8 mouse cellular contexts compared by ENCODE assay signal in the genomic region with DNA sequence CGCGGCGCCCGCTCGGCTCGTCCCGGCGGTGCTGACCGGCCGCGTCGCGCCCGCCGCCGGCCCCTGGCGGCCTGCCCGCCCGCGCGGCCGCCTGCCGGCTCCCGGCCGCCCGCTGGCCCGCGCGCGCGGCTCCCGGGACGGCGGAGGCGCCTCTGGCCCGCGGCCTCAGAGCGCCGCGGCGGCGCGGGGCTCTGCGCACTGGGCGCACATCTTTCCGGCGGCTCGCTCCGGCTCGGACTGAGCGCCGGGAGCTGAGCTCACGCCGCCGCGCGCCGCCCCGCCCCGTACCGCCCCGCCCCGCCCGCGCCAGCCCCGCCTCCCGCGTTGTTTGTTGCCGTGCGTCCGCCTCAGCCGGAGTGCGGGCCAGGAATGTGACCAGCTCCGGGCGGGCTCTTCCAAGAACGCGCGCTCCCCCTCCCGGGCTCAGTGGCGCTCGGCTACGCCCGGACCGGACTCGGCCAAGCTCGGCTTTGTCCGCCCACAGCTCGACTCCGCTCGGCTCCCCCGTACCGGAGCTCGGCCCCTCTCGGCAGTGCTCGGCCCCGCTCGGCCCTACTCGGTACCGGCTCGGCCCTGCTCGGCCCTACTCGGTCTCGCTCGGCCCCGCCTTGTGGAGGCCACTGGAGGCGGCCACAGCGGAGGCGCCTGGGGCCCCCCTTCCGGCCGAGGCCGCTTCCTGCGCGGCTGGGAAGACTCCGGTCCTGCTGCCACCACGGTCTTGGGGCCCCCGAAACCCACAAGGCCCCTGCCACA. TPM values are rescaled to one million over a fixed set of nuclear protein-coding genes. Genes with fewer than 3 reads are reported as not detected.
DNase-seq lines count a peak whose midpoint lies in the region; ATAC-seq and TF ChIP-seq lines count a peak whose summit lies in the region.

No protein-coding gene starts in this region.

- H3K27me3 ChIP-seq in heart, embryonic 12.5 days (replicated peaks): no peaks in the 10 kb centered on the region
- H3K27me3 ChIP-seq in kidney, postnatal 0 days (ENCODE audit: insufficient read depth, low read length): no peaks in the 10 kb centered on the region
- peaks cover 11% of the 10 kb centered on the region; the same call in 1 of the 2 replicates for H3K27me3 ChIP-seq in liver, embryonic 11.5 days (replicated peaks; ENCODE audit: control insufficient read depth, insufficient read depth, low read length)
- no peaks in the 10 kb centered on the region for H3K27me3 ChIP-seq in stomach, embryonic 14.5 days (ENCODE audit: control insufficient read depth, insufficient read depth, low read length)

- peak overlapping the region; percentile 99 for H3K9ac ChIP-seq in heart, embryonic 12.5 days
- peak overlapping the region; percentile 97 for H3K9ac ChIP-seq in kidney, postnatal 0 days (ENCODE audit: low read depth, low read length)
- H3K9ac ChIP-seq in liver, embryonic 11.5 days (ENCODE audit: low read depth, low read length): peak overlapping the region; percentile 85
- peak overlapping the region; percentile 94 for H3K9ac ChIP-seq in stomach, embryonic 14.5 days (replicated peaks; ENCODE audit: low read depth, low read length)

- H3K4me2 ChIP-seq in heart, embryonic 12.5 days: peak overlapping the region; percentile 75
- peak overlapping the region; percentile 96 for H3K4me2 ChIP-seq in kidney, postnatal 0 days (ENCODE audit: low read length)
- H3K4me2 ChIP-seq in liver, embryonic 11.5 days: peak overlapping the region; percentile 97
- peak overlapping the region; percentile 94 for H3K4me2 ChIP-seq in stomach, embryonic 14.5 days (replicated peaks; ENCODE audit: low read depth, low read length)

- peaks cover 39% of the 10 kb centered on the region for H3K4me1 ChIP-seq in heart, embryonic 12.5 days (replicated peaks)
- H3K4me1 ChIP-seq in kidney, postnatal 0 days (replicated peaks; ENCODE audit: insufficient read depth, low read length): peaks cover 27% of the 10 kb centered on the region
- peaks cover 34% of the 10 kb centered on the region for H3K4me1 ChIP-seq in liver, embryonic 11.5 days (replicated peaks; ENCODE audit: control insufficient read depth, insufficient read depth, low read length)
- peaks cover 30% of the 10 kb centered on the region for H3K4me1 ChIP-seq in stomach, embryonic 14.5 days (ENCODE audit: control insufficient read depth, insufficient read depth, low read length)

- H3K9me3 ChIP-seq in heart, embryonic 12.5 days (replicated peaks): no peaks in the 10 kb centered on the region
- H3K9me3 ChIP-seq in kidney, postnatal 0 days (replicated peaks; ENCODE audit: low read length): no peaks in the 10 kb centered on the region
- H3K9me3 ChIP-seq in liver, embryonic 11.5 days (ENCODE audit: control insufficient read depth, low read length): no peaks in the 10 kb centered on the region
- no peaks in the 10 kb centered on the region for H3K9me3 ChIP-seq in stomach, embryonic 14.5 days (ENCODE audit: control insufficient read depth, low read depth, low read length)

- DNase-seq in B cell, adult 2 months: peak; percentile 98
- DNase-seq in brain, adult 2 months (ENCODE audit: low read depth, low spot score): peak; percentile 99
- peak; percentile 98 for DNase-seq in kidney, postnatal 0 days (ENCODE audit: low spot score)
- DNase-seq in liver, embryonic 11.5 days (ENCODE audit: low spot score): peak; percentile 100
- peak; percentile 99 for DNase-seq in naive thymus-derived CD4-positive, alpha-beta T cell, adult 2 months (ENCODE audit: low read depth)

- WGBS in heart, embryonic 12.5 days: 8% methylated on average over 112 of the region's 116 CpGs
- WGBS in kidney, postnatal 0 days: under 1% methylated on average over 80 of the region's 116 CpGs
- WGBS in liver, embryonic 11.5 days: 1% methylated on average over 81 of the region's 116 CpGs
- WGBS in stomach, embryonic 14.5 days: under 1% methylated on average over 67 of the region's 116 CpGs

- H3K4me3 ChIP-seq in heart, embryonic 12.5 days: peak overlapping the region; percentile 98
- H3K4me3 ChIP-seq in kidney, postnatal 0 days (replicated peaks; ENCODE audit: low read depth, low read length): peak overlapping the region; percentile 21
- peak overlapping the region; percentile 88 for H3K4me3 ChIP-seq in liver, embryonic 11.5 days (ENCODE audit: low read depth, low read length)
- peak overlapping the region; percentile 92 for H3K4me3 ChIP-seq in stomach, embryonic 14.5 days (ENCODE audit: low read depth, low read length)

- peak; percentile 78 for ATAC-seq in erythroblast, adult 5-6 weeks (replicated peaks; ENCODE audit: low FRiP score, poor library complexity, severe bottlenecking)
- peak; percentile 97 for ATAC-seq in heart, embryonic 12.5 days (ENCODE audit: insufficient number of reproducible peaks, low FRiP score)
- ATAC-seq in kidney, postnatal 0 days (replicated peaks; ENCODE audit: low FRiP score, low read depth): peak; percentile 100
- peak; percentile 98 for ATAC-seq in liver, embryonic 11.5 days (replicated peaks; ENCODE audit: low FRiP score)
- peak; percentile 99 for ATAC-seq in stomach, embryonic 14.5 days (ENCODE audit: insufficient number of reproducible peaks, insufficient read depth, low FRiP score, low read depth)

- no peaks in the 10 kb centered on the region for H3K36me3 ChIP-seq in heart, embryonic 12.5 days
- no peaks in the 10 kb centered on the region for H3K36me3 ChIP-seq in kidney, postnatal 0 days (ENCODE audit: insufficient read depth, low read length)
- no peaks in the 10 kb centered on the region for H3K36me3 ChIP-seq in liver, embryonic 11.5 days (ENCODE audit: control insufficient read depth, insufficient read depth, low read length)
- no peaks in the 10 kb centered on the region for H3K36me3 ChIP-seq in stomach, embryonic 14.5 days (ENCODE audit: control insufficient read depth, insufficient read depth, low read length)

- TF ChIP-seq CTCF in kidney, postnatal 0 days (IDR thresholded peaks at IDR 0.05; ENCODE audit: low read depth): 0 out of 2 replicates have a peak, but pooled peaks have one; percentile 37

- H3K27ac ChIP-seq in heart, embryonic 12.5 days (ENCODE audit: poor library complexity, severe bottlenecking): peak overlapping the region; percentile 96
- peak overlapping the region; percentile 93 for H3K27ac ChIP-seq in kidney, postnatal 0 days
- H3K27ac ChIP-seq in liver, embryonic 11.5 days (ENCODE audit: low read depth, low read length): peak overlapping the region; percentile 93
- H3K27ac ChIP-seq in stomach, embryonic 14.5 days (ENCODE audit: low read length): peak overlapping the region; percentile 97

RNA-seq across cellular contexts. Expression of a gene that starts 0.6 kb away (rescaled TPM):
- 8.8 and 10.8 TPM in 2 replicates for total RNA-seq in erythroblast, adult 5-6 weeks (2015; ENCODE audit: low replicate concordance)
- total RNA-seq in erythroblast, adult 5-6 weeks (2017; ENCODE audit: low replicate concordance): 2.8 and 3.4 TPM in 2 replicates
- polyA plus RNA-seq in heart, embryonic 12.5 days (2016; fragmentation: Nextera tagmentation; extraction: Ambion mirVana): 11.9 and 14.0 TPM in 2 replicates
- polyA plus RNA-seq in kidney, postnatal 0 days (2015; fragmentation: Nextera tagmentation; extraction: Ambion mirVana): 15.5 TPM in 2 replicates
- polyA plus RNA-seq in liver, embryonic 11.5 days (2014; fragmentation: Nextera tagmentation; extraction: Ambion mirVana): 8.2 and 9.8 TPM in 2 replicates
- 29.6 and 32.0 TPM in 2 replicates for polyA plus RNA-seq in stomach, embryonic 14.5 days (2014; fragmentation: Nextera tagmentation; extraction: Ambion mirVana)

RNA-seq across cellular contexts. Expression of a gene that starts 26.6 kb away (rescaled TPM):
- 5.4 and 8.1 TPM in 2 replicates for total RNA-seq in erythroblast, adult 5-6 weeks (2015; ENCODE audit: low replicate concordance)
- total RNA-seq in erythroblast, adult 5-6 weeks (2017; ENCODE audit: low replicate concordance): 2.9 and 3.5 TPM in 2 replicates
- 61.0 and 65.1 TPM in 2 replicates for polyA plus RNA-seq in heart, embryonic 12.5 days (2016; fragmentation: Nextera tagmentation; extraction: Ambion mirVana)
- 77.2 and 80.0 TPM in 2 replicates for polyA plus RNA-seq in kidney, postnatal 0 days (2015; fragmentation: Nextera tagmentation; extraction: Ambion mirVana)
- 50.1 and 55.0 TPM in 2 replicates for polyA plus RNA-seq in liver, embryonic 11.5 days (2014; fragmentation: Nextera tagmentation; extraction: Ambion mirVana)
- 63.2 and 65.0 TPM in 2 replicates for polyA plus RNA-seq in stomach, embryonic 14.5 days (2014; fragmentation: Nextera tagmentation; extraction: Ambion mirVana)

Comparison
In these comparisons a context has a peak if more than half of its experiments do, and no peak if none do; other contexts are left out.
1. Peak in every context shown above with its lines: DNase-seq, ATAC-seq, H3K4me3 ChIP-seq and H3K27ac ChIP-seq.
2. H3K4me3 ChIP-seq: peak in every context shown above with its lines; median percentile 98 in heart, embryonic 12.5 days; 92 in stomach, embryonic 14.5 days; 88 in liver, embryonic 11.5 days; 21 in kidney, postnatal 0 days.